Mouse (Mus musculus) intestine, embryonic 14.5 days (tissue): Measurements from ENCODE around the gene Rcan2. TPM values are rescaled to one million over a fixed set of nuclear protein-coding genes. Genes with fewer than 3 reads are reported as not detected.
A peak's percentile ranks its signal among the peaks of the same experiment; 100 is the strongest.

Experiments used
- ATAC-seq: fragments of 200-750 bp; cut with Nextera tagmentation; replicated peaks from 2 replicates; pipeline ENCODE4 v1.8.0; 2017; ENCODE audit warnings: low read depth, moderate number of reproducible peaks, moderate TSS enrichment, moderate library complexity; ENCODE audit not compliant: low FRiP score, low TSS enrichment
- DNase-seq: peaks from one replicate; pipeline ENCODE4 v3.0.0-alpha.2; 2018; ENCODE audit warnings: low spot score
- H3K27ac ChIP-seq: fragments of 300-500 bp; sonication (generic); 2 replicates; pipeline ENCODE4 v1.5.1; 2014; ENCODE audit warnings: low read depth, mild to moderate bottlenecking, control low read depth
- H3K27me3 ChIP-seq: fragments of 300-500 bp; sonication (generic); replicated peaks from 2 replicates; pipeline ENCODE4 v1.6.1; 2014; ENCODE audit warnings: low read length, control low read depth; ENCODE audit not compliant: control insufficient read depth, insufficient read depth
- H3K36me3 ChIP-seq: fragments of 300-500 bp; sonication (generic); 2 replicates; pipeline ENCODE4 v1.6.1; 2014; ENCODE audit warnings: low read length, control low read depth; ENCODE audit not compliant: control insufficient read depth, insufficient read depth
- H3K4me1 ChIP-seq: fragments of 300-500 bp; sonication (generic); replicated peaks from 2 replicates; pipeline ENCODE4 v1.6.1; 2014; ENCODE audit warnings: low read length, control low read depth, mixed read lengths; ENCODE audit not compliant: control insufficient read depth, insufficient read depth
- H3K4me2 ChIP-seq: fragments of 300-500 bp; sonication (generic); 2 replicates; pipeline ENCODE4 v1.6.1; 2014; ENCODE audit warnings: low read length
- H3K4me3 ChIP-seq: fragments of 300-500 bp; sonication (generic); 2 replicates; pipeline ENCODE4 v1.5.1; 2014; ENCODE audit warnings: low read depth, low read length, control low read depth, mixed read lengths
- H3K9ac ChIP-seq: fragments of 300-500 bp; sonication (generic); 2 replicates; pipeline ENCODE4 v1.6.1; 2014; ENCODE audit warnings: mild to moderate bottlenecking, low read length
- H3K9me3 ChIP-seq: fragments of 300-500 bp; sonication (generic); 2 replicates; pipeline ENCODE4 v1.6.1; 2016; ENCODE audit warnings: low read length, control low read depth; ENCODE audit not compliant: control insufficient read depth
- WGBS: fragments of 180-500 bp; shearing (Covaris S2); extraction: QIAGEN DNeasy Blood & Tissue Kit; methylation state at CpG from one replicate; pipeline ENCODE4 v1.1.7; 2014; 5-methylcytosine and 5-hydroxymethylcytosine counted together
- polyA plus RNA-seq: library from polyadenylated mRNA; unstranded; fragments of >200 nt; fragmentation: Nextera tagmentation; extraction: Ambion mirVana; gene quantifications from 2 replicates; pipeline ENCODE4 v1.2.1, GENCODE M21; 2014

Rcan2 gene
- polyA plus RNA-seq, 1 experiment from 2014 or later, result 7.1 TPM

DNA sequence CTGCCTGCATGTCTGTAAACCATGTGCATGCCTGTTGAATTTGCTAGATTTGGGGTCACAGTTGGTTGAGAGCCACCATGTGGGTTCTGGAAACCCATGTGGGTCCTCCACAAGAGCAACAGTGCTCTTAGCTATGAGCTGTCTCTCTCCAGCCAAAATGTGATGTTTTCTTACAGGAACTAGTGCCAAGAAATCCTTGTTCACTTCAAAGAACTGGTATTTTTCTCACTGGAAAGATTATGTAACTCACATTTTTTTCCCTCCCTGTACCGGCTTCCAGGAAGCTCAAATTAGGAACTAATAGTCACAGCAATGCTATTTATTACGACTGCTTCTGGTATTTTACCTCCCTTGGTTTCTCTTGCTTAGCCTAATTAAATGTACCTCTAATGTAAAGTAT lies 45.6 kb downstream of the Rcan2 start:
- H3K4me3 ChIP-seq, result no peak overlapping the region
- 64% methylated on average over 2 of the region's 2 CpGs for WGBS
- DNase-seq, result no peak

DNA sequence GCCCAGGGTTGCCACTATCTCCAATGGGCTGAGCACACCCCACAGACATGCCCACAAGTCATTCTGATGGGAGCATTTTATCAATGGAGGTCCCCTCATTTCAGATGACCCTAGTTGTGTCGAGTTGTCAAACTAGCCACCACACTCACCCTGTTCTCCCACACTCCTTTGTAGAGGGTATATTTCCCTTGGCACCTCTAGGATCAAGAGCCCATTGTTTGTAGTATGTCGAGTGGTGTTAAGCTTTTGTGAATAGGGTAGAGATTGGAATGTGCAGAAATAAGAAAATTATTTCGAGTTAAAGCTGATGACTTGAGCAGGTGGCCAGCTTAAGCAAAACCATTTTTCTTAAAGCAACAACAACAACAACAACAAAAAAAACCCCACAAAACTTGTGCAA lies 47.8 kb downstream of the Rcan2 start:
- H3K4me1 ChIP-seq, result no peaks in the 10 kb centered on the region
- no peak overlapping the region for H3K4me3 ChIP-seq
- no peak overlapping the region for H3K4me2 ChIP-seq
- 82% methylated on average over 3 of the region's 3 CpGs for WGBS
- DNase-seq (no peak), ATAC-seq (no peak)
- H3K27ac ChIP-seq, result no peak overlapping the region
- H3K36me3 ChIP-seq, result no peaks in the 10 kb centered on the region
- no peak overlapping the region for H3K9ac ChIP-seq
- H3K9me3 ChIP-seq, result no peaks in the 10 kb centered on the region
- no peaks in the 10 kb centered on the region for H3K27me3 ChIP-seq

More for the DNA sequence above, 45.6 kb downstream of the Rcan2 start:
- Histone ChIP-seq H3K36me3 (no peaks in the 10 kb centered on the region), H3K27me3 (no peaks in the 10 kb centered on the region), H3K27ac (no peak overlapping the region), H3K9me3 (no peaks in the 10 kb centered on the region), H3K9ac (no peak overlapping the region), H3K4me2 (no peak overlapping the region), H3K4me1 (no peaks in the 10 kb centered on the region)
- ATAC-seq, result no peak

DNA sequence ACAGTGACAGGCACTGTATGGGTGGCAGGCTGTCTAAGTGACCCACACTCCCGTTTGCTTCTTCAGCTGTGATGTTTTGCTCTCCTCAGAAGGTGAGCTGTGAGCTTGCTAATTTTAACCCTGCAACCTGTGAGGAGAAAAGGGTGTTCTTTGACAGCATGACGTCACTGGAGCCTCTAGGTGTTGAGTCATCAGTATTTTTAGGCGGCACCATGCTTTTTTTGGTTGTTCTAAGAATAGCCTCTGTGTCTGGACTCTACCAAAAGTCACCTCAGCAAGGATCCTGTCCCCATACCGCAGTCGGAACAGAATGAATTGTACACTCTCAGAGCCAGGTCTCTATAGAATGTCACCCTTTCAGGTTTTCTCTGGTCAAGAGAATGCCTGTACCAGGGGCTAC lies 54.0 kb downstream of the Rcan2 start:
- ATAC-seq (no peak), DNase-seq (no peak)
- no peaks in the 10 kb centered on the region for H3K36me3 ChIP-seq
- H3K27me3 ChIP-seq, result no peaks in the 10 kb centered on the region
- H3K4me3 ChIP-seq, result no peak overlapping the region
- no peaks in the 10 kb centered on the region for H3K9me3 ChIP-seq
- no peaks in the 10 kb centered on the region for H3K4me1 ChIP-seq
- no peak overlapping the region for H3K9ac ChIP-seq
- no peak overlapping the region for H3K27ac ChIP-seq
- no peak overlapping the region for H3K4me2 ChIP-seq
- 84% methylated on average over 5 of the region's 5 CpGs for WGBS

DNA sequence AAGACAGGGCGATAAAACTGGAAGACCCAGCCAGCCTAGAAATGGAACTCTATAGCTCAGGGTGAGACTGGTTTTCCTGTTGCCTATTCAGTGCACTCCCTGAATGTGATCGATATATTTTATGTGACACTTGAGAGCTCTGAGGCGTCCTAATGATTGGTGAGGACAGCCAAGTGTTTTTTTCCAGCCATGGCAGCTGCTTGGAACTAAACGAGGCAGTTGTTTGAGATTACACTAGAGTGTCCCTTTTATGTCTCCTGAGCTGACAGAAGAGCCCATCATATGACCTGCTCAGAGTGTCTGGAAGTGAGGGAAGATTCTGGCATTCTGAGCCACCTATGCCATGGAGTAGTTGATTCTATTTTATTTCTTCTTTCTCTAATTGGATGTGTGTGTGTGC lies 54.9 kb downstream of the Rcan2 start:
- ATAC-seq (no peak), DNase-seq (no peak)
- H3K9ac ChIP-seq, result no peak overlapping the region
- H3K4me2 ChIP-seq, result no peak overlapping the region
- no peaks in the 10 kb centered on the region for H3K4me1 ChIP-seq
- no peak overlapping the region for H3K4me3 ChIP-seq
- no peaks in the 10 kb centered on the region for H3K27me3 ChIP-seq
- H3K9me3 ChIP-seq, result no peaks in the 10 kb centered on the region
- no peak overlapping the region for H3K27ac ChIP-seq
- H3K36me3 ChIP-seq, result no peaks in the 10 kb centered on the region
- WGBS, result 58% methylated on average over 4 of the region's 4 CpGs

DNA sequence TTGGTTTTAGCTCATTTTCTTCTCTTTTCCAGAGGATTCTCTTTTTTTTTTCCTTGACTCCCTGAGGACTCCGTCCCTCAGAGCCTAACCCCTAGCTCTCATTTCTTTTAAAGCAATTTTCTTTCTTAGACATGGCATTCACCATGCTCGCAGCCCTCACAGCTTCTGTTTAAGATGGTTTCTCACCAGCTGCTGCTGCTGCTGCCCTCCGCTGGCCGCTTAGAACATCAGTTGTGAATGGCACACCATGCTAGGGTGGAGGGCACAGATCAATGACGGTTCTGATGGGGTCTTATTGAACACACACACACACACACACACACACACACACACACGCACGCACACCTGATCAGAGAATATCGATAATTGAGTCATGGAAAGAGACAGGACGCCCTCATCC lies 67.7 kb downstream of the Rcan2 start:
- no peak overlapping the region for H3K4me3 ChIP-seq
- H3K9ac ChIP-seq, result no peak overlapping the region
- H3K9me3 ChIP-seq, result no peaks in the 10 kb centered on the region
- no peak for ATAC-seq
- H3K36me3 ChIP-seq, result no peaks in the 10 kb centered on the region
- WGBS, result 85% methylated on average over 9 of the region's 9 CpGs
- no peak for DNase-seq
- H3K27ac ChIP-seq, result no peak overlapping the region
- no peaks in the 10 kb centered on the region for H3K4me1 ChIP-seq
- H3K27me3 ChIP-seq, result no peaks in the 10 kb centered on the region
- no peak overlapping the region for H3K4me2 ChIP-seq

DNA sequence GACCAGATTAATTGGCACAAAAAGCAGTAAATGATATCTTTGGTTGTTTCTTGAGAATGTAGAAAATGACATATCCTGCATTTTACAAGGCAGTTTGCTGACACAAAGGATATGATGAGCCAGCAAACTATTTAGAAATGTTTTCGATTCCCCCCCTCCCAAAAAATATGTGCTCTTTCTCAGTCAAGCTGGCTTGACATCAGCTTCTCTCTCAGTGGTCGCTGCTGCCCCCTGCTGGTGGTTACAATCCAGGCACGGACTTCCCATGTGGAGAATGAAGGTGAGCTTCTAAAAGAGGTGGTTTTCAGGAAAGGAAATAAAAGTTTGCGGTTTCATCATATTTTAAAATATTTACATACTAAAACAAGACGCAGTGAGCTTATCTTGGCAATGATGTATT lies 68.5 kb downstream of the Rcan2 start:
- no peak overlapping the region for H3K4me3 ChIP-seq
- ATAC-seq, result no peak
- H3K9ac ChIP-seq, result no peak overlapping the region
- no peaks in the 10 kb centered on the region for H3K4me1 ChIP-seq
- WGBS, result 23% methylated on average over 5 of the region's 5 CpGs
- H3K4me2 ChIP-seq, result no peak overlapping the region
- H3K36me3 ChIP-seq, result no peaks in the 10 kb centered on the region
- no peak overlapping the region for H3K27ac ChIP-seq
- H3K9me3 ChIP-seq, result no peaks in the 10 kb centered on the region
- no peaks in the 10 kb centered on the region for H3K27me3 ChIP-seq
- peak; percentile 93 for DNase-seq

DNA sequence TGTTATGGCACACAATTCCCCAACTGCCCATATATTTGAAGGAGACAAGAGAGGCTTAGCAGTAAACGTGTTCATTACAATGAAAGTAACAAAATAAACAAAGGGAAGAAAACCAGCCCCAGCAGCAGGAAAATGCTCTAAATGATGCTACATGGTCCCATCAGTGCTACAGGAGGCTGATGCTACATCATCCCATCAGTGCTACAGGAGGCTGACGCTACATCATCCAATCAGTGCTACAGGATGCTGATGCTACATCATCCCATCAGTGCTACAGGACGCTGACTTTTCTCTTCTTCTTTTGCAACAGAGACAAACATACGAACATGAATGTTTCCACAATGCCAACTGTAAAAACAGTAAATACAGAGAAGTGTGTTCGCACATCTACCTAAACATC lies 73.3 kb downstream of the Rcan2 start:
- WGBS, result 81% methylated on average over 5 of the region's 5 CpGs
- Histone ChIP-seq H3K9me3 (no peaks in the 10 kb centered on the region), H3K4me2 (no peak overlapping the region), H3K4me3 (no peak overlapping the region), H3K36me3 (no peaks in the 10 kb centered on the region), H3K4me1 (no peaks in the 10 kb centered on the region), H3K27ac (no peak overlapping the region), H3K9ac (no peak overlapping the region), H3K27me3 (no peaks in the 10 kb centered on the region)
- ATAC-seq (no peak), DNase-seq (no peak)

DNA sequence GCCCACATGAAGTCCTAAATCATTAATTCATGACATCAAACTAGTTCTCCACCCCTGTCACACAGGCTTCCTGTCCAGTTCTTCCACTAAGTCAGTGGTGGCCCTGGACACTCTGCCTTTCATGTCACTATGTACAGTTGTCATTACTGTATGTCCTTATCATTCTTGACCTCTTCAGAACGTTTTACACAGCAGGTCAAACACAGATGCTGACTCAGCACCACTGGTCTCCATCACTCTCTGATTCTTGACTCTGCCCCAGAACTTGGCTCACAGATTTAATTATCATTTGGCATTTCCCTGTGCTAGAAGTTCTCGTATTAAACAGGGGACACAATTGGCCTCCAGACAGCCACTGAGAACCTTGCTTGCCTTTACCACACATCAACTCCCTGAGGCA lies 76.3 kb downstream of the Rcan2 start:
- Histone ChIP-seq H3K27me3 (no peaks in the 10 kb centered on the region), H3K27ac (no peak overlapping the region), H3K4me2 (no peak overlapping the region), H3K4me1 (no peaks in the 10 kb centered on the region), H3K9ac (no peak overlapping the region), H3K4me3 (no peak overlapping the region), H3K36me3 (no peaks in the 10 kb centered on the region), H3K9me3 (no peaks in the 10 kb centered on the region)
- DNase-seq, result no peak
- ATAC-seq, result no peak
- WGBS, result 60% methylated on average over 2 of the region's 2 CpGs

DNA sequence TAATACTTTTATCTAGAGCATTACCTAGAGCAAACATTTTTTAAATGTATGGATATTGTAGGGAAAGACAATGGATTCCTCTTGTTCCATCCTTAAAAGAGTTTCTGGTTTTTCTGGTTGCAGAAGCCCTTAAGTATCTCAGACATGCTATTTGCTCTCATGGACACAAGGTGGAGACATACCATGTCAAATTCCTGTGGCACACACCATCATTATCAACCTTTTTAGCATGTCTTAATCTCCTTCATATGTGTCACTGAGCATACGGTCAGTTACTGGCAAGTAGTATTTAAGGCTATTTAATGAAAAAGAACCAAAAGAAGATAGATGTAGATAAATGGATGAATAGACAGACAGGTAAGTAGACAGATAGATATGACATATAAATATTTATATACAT lies 81.9 kb downstream of the Rcan2 start:
- Histone ChIP-seq H3K27ac (no peak overlapping the region), H3K4me3 (no peak overlapping the region), H3K36me3 (no peaks in the 10 kb centered on the region), H3K27me3 (no peaks in the 10 kb centered on the region), H3K4me1 (no peaks in the 10 kb centered on the region), H3K4me2 (no peak overlapping the region), H3K9me3 (no peaks in the 10 kb centered on the region), H3K9ac (no peak overlapping the region)
- no peak for ATAC-seq
- WGBS, result 22% methylated on average over 1 of the region's 1 CpGs
- DNase-seq, result no peak
